Comparison of ENCODE assay signal across 7 mouse cellular contexts in genomic region chr2:5286189-5287043, GRCm38 (mm10).
DNase-seq lines count a peak whose midpoint lies in the region; ATAC-seq lines count a peak whose summit lies in the region.

No protein-coding gene starts in this region.

- no peaks in the 10 kb centered on the region for H3K36me3 ChIP-seq in embryonic facial prominence, embryonic 15.5 days

- 50% methylated on average over 5 of the region's 5 CpGs for WGBS in embryonic facial prominence, embryonic 15.5 days

- H3K4me1 ChIP-seq in embryonic facial prominence, embryonic 15.5 days, result peaks cover 6% of the 10 kb centered on the region; the same call in 1 of the 2 replicates

- intact Hi-C loops in left cerebral cortex, postnatal 10 days (cut with DNase I), result no loop called here

- peak; percentile 40 for DNase-seq in right cerebral cortex, adult 18-20 months
- DNase-seq in right cerebral cortex, postnatal 36 days (ENCODE audit: low spot score in 2 of 2), result no peak
- DNase-seq in kidney, postnatal 4 days, result peak; percentile 57 to 72
- peak; percentile 3 for DNase-seq in yolk sac, embryonic 10.5 days (ENCODE audit: low spot score)
- DNase-seq in left cerebral cortex, postnatal 10 days (ENCODE audit: extremely low spot score in 1 of 2, low spot score in 2 of 2), result no peak
- DNase-seq in thymus, postnatal 14 days, result no peak

- ATAC-seq in embryonic facial prominence, embryonic 15.5 days (ENCODE audit: insufficient number of reproducible peaks, low FRiP score, low TSS enrichment, low read depth), result peak; percentile 47; the same call in 1 of the 2 replicates

- no peak overlapping the region for H3K9ac ChIP-seq in embryonic facial prominence, embryonic 15.5 days

- H3K27me3 ChIP-seq in embryonic facial prominence, embryonic 15.5 days, result no peaks in the 10 kb centered on the region

- H3K27ac ChIP-seq in embryonic facial prominence, embryonic 15.5 days (replicated peaks), result peak overlapping the region; percentile 77

- no peaks in the 10 kb centered on the region for H3K9me3 ChIP-seq in embryonic facial prominence, embryonic 15.5 days (replicated peaks)

- H3K4me3 ChIP-seq in embryonic facial prominence, embryonic 15.5 days (replicated peaks), result no peak overlapping the region

- no peak overlapping the region for H3K4me2 ChIP-seq in embryonic facial prominence, embryonic 15.5 days (replicated peaks)

Comparison
In these comparisons a context has a peak if more than half of its experiments do, and no peak if none do; other contexts are left out.
1. DNase-seq: peak in right cerebral cortex, adult 18-20 months (single experiment), kidney, postnatal 4 days (2 of 2) and yolk sac, embryonic 10.5 days (single experiment); none in right cerebral cortex, postnatal 36 days (0 of 2), left cerebral cortex, postnatal 10 days (0 of 2) and thymus, postnatal 14 days (single experiment).